Mouse (Mus musculus) intestine, embryonic 14.5 days (tissue): ENCODE data around the gene Zfp82. TPM values are rescaled to one million over a fixed set of nuclear protein-coding genes. Genes with fewer than 3 reads are reported as not detected.

Experiments used
- ATAC-seq: fragments of 200-750 bp; cut with Nextera tagmentation; replicated peaks from 2 replicates; pipeline ENCODE4 v1.8.0; 2017; ENCODE audit warnings: low read depth, moderate number of reproducible peaks, moderate TSS enrichment, moderate library complexity; ENCODE audit not compliant: low FRiP score, low TSS enrichment
- DNase-seq: peaks from one replicate; pipeline ENCODE4 v3.0.0-alpha.2; 2018; ENCODE audit warnings: low spot score
- H3K27ac ChIP-seq: fragments of 300-500 bp; sonication (generic); 2 replicates; pipeline ENCODE4 v1.5.1; 2014; ENCODE audit warnings: low read depth, mild to moderate bottlenecking, control low read depth
- H3K27me3 ChIP-seq: fragments of 300-500 bp; sonication (generic); replicated peaks from 2 replicates; pipeline ENCODE4 v1.6.1; 2014; ENCODE audit warnings: low read length, control low read depth; ENCODE audit not compliant: control insufficient read depth, insufficient read depth
- H3K36me3 ChIP-seq: fragments of 300-500 bp; sonication (generic); 2 replicates; pipeline ENCODE4 v1.6.1; 2014; ENCODE audit warnings: low read length, control low read depth; ENCODE audit not compliant: control insufficient read depth, insufficient read depth
- H3K4me1 ChIP-seq: fragments of 300-500 bp; sonication (generic); replicated peaks from 2 replicates; pipeline ENCODE4 v1.6.1; 2014; ENCODE audit warnings: low read length, control low read depth, mixed read lengths; ENCODE audit not compliant: control insufficient read depth, insufficient read depth
- H3K4me2 ChIP-seq: fragments of 300-500 bp; sonication (generic); 2 replicates; pipeline ENCODE4 v1.6.1; 2014; ENCODE audit warnings: low read length
- H3K4me3 ChIP-seq: fragments of 300-500 bp; sonication (generic); 2 replicates; pipeline ENCODE4 v1.5.1; 2014; ENCODE audit warnings: low read depth, low read length, control low read depth, mixed read lengths
- H3K9ac ChIP-seq: fragments of 300-500 bp; sonication (generic); 2 replicates; pipeline ENCODE4 v1.6.1; 2014; ENCODE audit warnings: mild to moderate bottlenecking, low read length
- H3K9me3 ChIP-seq: fragments of 300-500 bp; sonication (generic); 2 replicates; pipeline ENCODE4 v1.6.1; 2016; ENCODE audit warnings: low read length, control low read depth; ENCODE audit not compliant: control insufficient read depth
- WGBS: fragments of 180-500 bp; shearing (Covaris S2); extraction: QIAGEN DNeasy Blood & Tissue Kit; methylation state at CpG from one replicate; pipeline ENCODE4 v1.1.7; 2014; 5-methylcytosine and 5-hydroxymethylcytosine counted together
- microRNA-seq: library from miRNA; unstranded; fragments of <30 nt; microRNA quantifications from one replicate; pipeline ENCODE4, GENCODE M21; 2016
- polyA plus RNA-seq: library from polyadenylated mRNA; unstranded; fragments of >200 nt; fragmentation: Nextera tagmentation; extraction: Ambion mirVana; gene quantifications from 2 replicates; pipeline ENCODE4 v1.2.1, GENCODE M21; 2014

Gene Zfp82
- polyA plus RNA-seq, 1 experiment from 2014 or later, result 4.9 TPM

- Histone ChIP-seq H3K27me3 (no peaks in the 10 kb centered on the region), H3K27ac (no peak overlapping the region), H3K4me2 (no peak overlapping the region), H3K4me1 (no peaks in the 10 kb centered on the region), H3K9me3 (no peaks in the 10 kb centered on the region), H3K9ac (no peak overlapping the region), H3K36me3 (peaks cover 47% of the 10 kb centered on the region), H3K4me3 (no peak overlapping the region)
- DNase-seq (no peak), ATAC-seq (no peak)
- whole genome bisulfite sequencing, result 61% methylated on average over 21 of the region's 21 CpGs
Observed at GRCm38 (mm10) chr7:30009321-30010085, 63.2 kb downstream of the Zfp82 start.

GRCm38 (mm10) chr7:30008020-30008690 is 64.5 kb downstream of the Zfp82 start:
- DNase-seq, result no peak
- no peak overlapping the region for H3K4me2 ChIP-seq
- no peak overlapping the region for H3K27ac ChIP-seq
- no peaks in the 10 kb centered on the region for H3K4me1 ChIP-seq
- H3K9ac ChIP-seq, result no peak overlapping the region
- H3K9me3 ChIP-seq, result no peaks in the 10 kb centered on the region
- H3K36me3 ChIP-seq, result peaks cover 43% of the 10 kb centered on the region
- H3K27me3 ChIP-seq, result no peaks in the 10 kb centered on the region
- no peak for ATAC-seq
- 76% methylated on average over 6 of the region's 6 CpGs for WGBS
- no peak overlapping the region for H3K4me3 ChIP-seq

GRCm38 (mm10) chr7:30007601-30008000 is 65.1 kb downstream of the Zfp82 start:
- Histone ChIP-seq H3K4me2 (no peak overlapping the region), H3K4me1 (no peaks in the 10 kb centered on the region), H3K9ac (no peak overlapping the region), H3K4me3 (no peak overlapping the region), H3K9me3 (no peaks in the 10 kb centered on the region), H3K27me3 (no peaks in the 10 kb centered on the region), H3K36me3 (peaks cover 48% of the 10 kb centered on the region), H3K27ac (no peak overlapping the region)
- ATAC-seq, result no peak
- 90% methylated on average over 1 of the region's 1 CpGs for WGBS
- no peak for DNase-seq

Small RNA genes within 50 kb of the gene (microRNA-seq; reads per million reads assigned to microRNA genes)
- not detected for gene Gm23368

Other genes with a start within 250 kb of the Zfp82 start
- gene Zfp940, start 219.2 kb downstream of the Zfp82 start, polyA plus RNA-seq, result 5.4 and 7.9 TPM in 2 replicates
- gene Zfp420, start 212.9 kb downstream of the Zfp82 start, polyA plus RNA-seq, result 6.8 and 8.4 TPM in 2 replicates
- gene Zfp27, start 166.3 kb downstream of the Zfp82 start, polyA plus RNA-seq, result 9.8 and 11.8 TPM in 2 replicates
- 5.4 and 5.6 TPM in 2 replicates for gene Zfp383, start 164.7 kb downstream of the Zfp82 start, polyA plus RNA-seq
- 12.8 and 14.7 TPM in 2 replicates for gene Zfp74, start 118.8 kb downstream of the Zfp82 start, polyA plus RNA-seq
- 19.5 and 22.6 TPM in 2 replicates for gene Zfp568, start 88.9 kb downstream of the Zfp82 start, polyA plus RNA-seq
- gene Zfp14, start 21.5 kb downstream of the Zfp82 start, polyA plus RNA-seq, result 3.5 and 4.4 TPM in 2 replicates
- 0.87 and 1.5 TPM in 2 replicates for gene Gm26920, start 17.5 kb upstream of the Zfp82 start, polyA plus RNA-seq
- gene Zfp566, start 17.6 kb upstream of the Zfp82 start, polyA plus RNA-seq, result 8.3 and 11.2 TPM in 2 replicates
- gene Zfp260, start 21.9 kb upstream of the Zfp82 start, polyA plus RNA-seq, result 91.8 and 115 TPM in 2 replicates
- 4.2 and 5.8 TPM in 2 replicates for gene Zfp382, start 49.0 kb upstream of the Zfp82 start, polyA plus RNA-seq
- gene Zfp146, start 96.8 kb upstream of the Zfp82 start, polyA plus RNA-seq, result 16.0 and 16.3 TPM in 2 replicates
- gene Cox7a1, start 111.2 kb upstream of the Zfp82 start, polyA plus RNA-seq, result 5.8 and 11.3 TPM in 2 replicates
- gene Capns1, start 125.9 kb upstream of the Zfp82 start, polyA plus RNA-seq, result 81.9 and 85.4 TPM in 2 replicates
- 159 and 161 TPM in 2 replicates for gene Polr2i, start 159.0 kb upstream of the Zfp82 start, polyA plus RNA-seq
- 147 and 157 TPM in 2 replicates for gene Tbcb, start 159.4 kb upstream of the Zfp82 start, polyA plus RNA-seq
- not detected in 2 replicates for gene Ovol3, start 162.8 kb upstream of the Zfp82 start, polyA plus RNA-seq
- gene Thap8, start 207.2 kb upstream of the Zfp82 start, polyA plus RNA-seq, result 0.24 and 0.26 TPM in 2 replicates
- gene Wdr62, start 207.5 kb upstream of the Zfp82 start, polyA plus RNA-seq, result 8.5 and 10.5 TPM in 2 replicates
- 41.4 and 46.1 TPM in 2 replicates for gene Clip3, start 218.8 kb upstream of the Zfp82 start, polyA plus RNA-seq
- gene Alkbh6, start 235.8 kb upstream of the Zfp82 start, polyA plus RNA-seq, result 70.7 and 79.3 TPM in 2 replicates
- gene Syne4, start 241.9 kb upstream of the Zfp82 start, polyA plus RNA-seq, result 52.2 and 60.5 TPM in 2 replicates
- not detected in 2 replicates for gene E130208F15Rik, start 248.8 kb upstream of the Zfp82 start, polyA plus RNA-seq